Mouse (Mus musculus) embryo, embryonic 10.5 days (tissue): ENCODE data around the gene Necab2.

Source experiments
- DNase-seq: peaks from one replicate; pipeline ENCODE4 v3.0.0-alpha.2; 2015; ENCODE audit warnings: low spot score

Gene Necab2

DNA sequence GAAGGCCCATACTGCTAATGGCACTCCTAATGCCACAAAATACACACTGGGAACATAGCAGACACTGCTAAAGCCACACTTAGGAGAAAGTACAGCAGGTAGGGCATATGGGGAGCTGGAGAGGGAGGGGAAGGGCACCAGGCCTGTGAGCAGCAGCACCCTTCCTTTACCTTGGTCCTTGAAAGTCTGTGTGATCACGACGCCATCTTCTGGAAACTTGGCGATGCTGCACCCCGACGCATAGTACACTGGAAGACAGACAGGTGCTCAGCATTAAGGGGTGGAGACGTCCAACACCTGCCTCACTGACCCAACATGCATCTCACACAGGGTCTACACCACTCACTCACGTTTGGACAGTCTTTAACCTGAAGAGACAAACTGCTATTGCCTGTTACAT lies 73.6 kb downstream of the Necab2 start:
- peak; percentile 22 for DNase-seq
